Mouse (Mus musculus) urinary bladder, postnatal 36 days (tissue): ENCODE measurements around the gene Rnf40.

Experiments used
- DNase-seq, 2 experiments: peaks; one replicate each; pipeline ENCODE4 v3.0.0; 2022; ENCODE audit warnings: low spot score in 2 of 2, mixed read lengths in 1 of 2

The Rnf40 gene

GRCm38 (mm10) chr7:127649206-127649605 is 60.6 kb downstream of the Rnf40 start:
- no peak for DNase-seq

DNA sequence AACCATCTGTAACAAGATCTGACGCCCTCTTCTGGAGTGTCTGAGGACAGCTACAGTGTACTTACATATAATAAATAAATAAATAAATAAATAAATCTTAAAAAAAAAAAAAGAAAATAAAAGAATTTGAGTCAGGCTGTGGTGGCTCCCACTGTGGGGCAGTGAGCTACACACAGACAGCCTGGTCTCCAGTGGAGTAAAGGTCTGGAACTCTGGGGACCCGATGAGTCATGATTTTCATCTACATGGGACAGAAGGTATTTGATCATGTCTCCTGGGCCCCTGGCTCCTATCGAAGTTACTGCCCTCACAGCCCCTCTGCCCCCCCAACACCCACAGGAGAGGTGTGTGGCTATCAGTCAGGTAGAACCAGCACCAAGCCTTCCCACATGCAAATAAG is 63.1 kb downstream of the Rnf40 start:
- DNase-seq = no peak

- no peak for DNase-seq
These were observed 63.5 kb downstream of the Rnf40 start for GRCm38 (mm10) chr7:127652050-127652449.

DNA sequence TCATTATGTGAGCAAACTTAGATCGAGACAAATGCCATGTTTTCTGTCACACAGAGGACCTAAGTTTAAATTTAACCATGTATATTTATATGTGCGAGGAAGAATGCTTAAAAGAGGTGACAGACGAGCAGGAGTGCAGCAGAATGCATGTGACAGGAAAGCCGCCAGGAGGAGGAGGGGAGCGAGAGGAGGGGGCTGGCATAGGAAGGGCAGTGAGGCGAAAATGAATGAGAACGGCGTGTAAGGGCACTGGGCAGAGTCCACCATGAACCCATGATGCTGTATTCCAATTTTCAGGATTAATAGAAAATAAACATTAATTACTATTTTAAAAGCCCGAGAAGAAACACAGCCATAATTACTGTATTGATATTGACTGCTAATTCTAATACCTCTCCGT is 65.8 kb downstream of the Rnf40 start:
- DNase-seq = no peak
